Mouse (Mus musculus): Measurements from ENCODE around the gene Tagln2. TPM values are rescaled to one million over a fixed set of nuclear protein-coding genes. Genes with fewer than 3 reads are reported as not detected.
A peak's percentile ranks its signal among the peaks of the same experiment; 100 is the strongest.

Tagln2 gene
- polyA plus RNA-seq, 1 experiment from 2014 or later = 113 TPM

DNA sequence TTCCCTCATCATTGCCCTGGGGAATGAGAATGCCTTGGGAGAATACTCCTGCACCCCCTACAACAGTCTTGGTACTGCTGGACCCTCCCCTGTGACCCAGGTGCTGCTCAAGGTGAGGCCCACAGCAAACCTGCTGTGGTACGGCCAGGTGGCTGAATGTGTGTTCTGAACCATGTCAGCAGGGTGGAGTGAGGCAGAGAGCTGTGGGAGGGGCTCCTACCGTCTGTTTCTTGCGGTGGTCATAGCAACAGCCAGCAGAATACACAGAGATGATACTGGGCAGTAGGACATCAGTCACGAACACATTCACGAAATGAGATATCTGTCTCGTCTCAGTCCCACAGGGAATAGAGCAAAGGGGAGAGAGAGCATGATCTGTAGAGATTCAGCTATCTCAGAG, 6.3 kb upstream of the Tagln2 start:
- 33% methylated on average over 6 of the region's 6 CpGs for WGBS (ENCODE audit: insufficient replicate concordance)

GRCm38 (mm10) chr1:172496030-172496429, 3.8 kb upstream of the Tagln2 start:
- no peak overlapping the region for H3K4me3 ChIP-seq (ENCODE audit: low read depth, low read length)
- peaks cover 3% of the 10 kb centered on the region for H3K27me3 ChIP-seq (ENCODE audit: control insufficient read depth, insufficient read depth, low read depth, low read length)
- no peak overlapping the region for H3K9ac ChIP-seq (ENCODE audit: low read depth, low read length)
- H3K4me2 ChIP-seq (ENCODE audit: low read depth, low read length) = no peak overlapping the region
- WGBS (ENCODE audit: insufficient replicate concordance) = 75% methylated on average over 17 of the region's 17 CpGs
- peaks cover 6% of the 10 kb centered on the region; the same call in 1 of the 2 replicates for H3K4me1 ChIP-seq (ENCODE audit: control insufficient read depth, low read depth, low read length)
- H3K9me3 ChIP-seq (replicated peaks; ENCODE audit: control insufficient read depth, low read length) = no peaks in the 10 kb centered on the region
- H3K27ac ChIP-seq (ENCODE audit: low read length) = no peak overlapping the region
- no peaks in the 10 kb centered on the region for H3K36me3 ChIP-seq (ENCODE audit: control insufficient read depth, insufficient read depth)
- no peak for ATAC-seq (ENCODE audit: low read depth)

More for the DNA sequence above, 6.3 kb upstream of the Tagln2 start:
- Histone ChIP-seq H3K4me2 (ENCODE audit: low read depth, low read length) (no peak overlapping the region), H3K9me3 (replicated peaks; ENCODE audit: control insufficient read depth, low read length) (no peaks in the 10 kb centered on the region), H3K9ac (ENCODE audit: low read depth, low read length) (no peak overlapping the region), H3K4me3 (ENCODE audit: low read depth, low read length) (no peak overlapping the region), H3K27ac (ENCODE audit: low read length) (no peak overlapping the region), H3K4me1 (ENCODE audit: control insufficient read depth, low read depth, low read length) (peaks cover 3% of the 10 kb centered on the region; the same call in 1 of the 2 replicates), H3K27me3 (ENCODE audit: control insufficient read depth, insufficient read depth, low read depth, low read length) (no peaks in the 10 kb centered on the region), H3K36me3 (ENCODE audit: control insufficient read depth, insufficient read depth) (no peaks in the 10 kb centered on the region)
- ATAC-seq (ENCODE audit: low read depth) = no peak

DNA sequence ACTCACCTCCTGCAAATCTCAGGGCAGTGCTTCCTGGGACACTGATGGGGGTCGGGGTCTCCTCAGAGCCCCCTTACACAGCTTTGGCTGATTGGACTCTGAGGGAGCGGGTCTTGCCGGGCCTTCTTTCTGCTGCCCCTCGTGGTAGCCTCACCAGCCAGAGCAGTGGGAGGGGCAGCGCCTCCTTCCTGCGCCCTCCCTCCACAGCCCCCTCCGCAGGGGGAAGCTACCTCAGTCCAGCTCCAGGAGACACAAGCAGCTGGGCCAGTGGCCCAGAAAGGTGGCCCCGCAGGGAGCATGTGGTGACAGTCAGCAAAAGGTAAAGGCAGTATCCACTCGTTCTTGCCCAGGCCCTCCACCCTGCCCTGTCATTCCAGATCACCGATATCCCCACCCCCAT, 2.4 kb upstream of the Tagln2 start:
- WGBS (ENCODE audit: insufficient replicate concordance) = 36% methylated on average over 10 of the region's 10 CpGs
- peaks cover 4% of the 10 kb centered on the region for H3K27me3 ChIP-seq (ENCODE audit: control insufficient read depth, insufficient read depth, low read depth, low read length)
- H3K9me3 ChIP-seq (replicated peaks; ENCODE audit: control insufficient read depth, low read length) = no peaks in the 10 kb centered on the region
- no peak overlapping the region for H3K27ac ChIP-seq (ENCODE audit: low read length)
- no peak for ATAC-seq (ENCODE audit: low read depth)
- peaks cover 13% of the 10 kb centered on the region for H3K4me1 ChIP-seq (ENCODE audit: control insufficient read depth, low read depth, low read length)
- no peaks in the 10 kb centered on the region for H3K36me3 ChIP-seq (ENCODE audit: control insufficient read depth, insufficient read depth)
- H3K4me3 ChIP-seq (ENCODE audit: low read depth, low read length) = no peak overlapping the region
- H3K9ac ChIP-seq (ENCODE audit: low read depth, low read length) = no peak overlapping the region
- no peak overlapping the region for H3K4me2 ChIP-seq (ENCODE audit: low read depth, low read length)

- Histone ChIP-seq H3K9ac (ENCODE audit: low read depth, low read length) (peak overlapping the region; percentile 60), H3K4me1 (ENCODE audit: control insufficient read depth, low read depth, low read length) (peaks cover 27% of the 10 kb centered on the region), H3K36me3 (ENCODE audit: control insufficient read depth, insufficient read depth) (peaks cover 6% of the 10 kb centered on the region), H3K4me3 (ENCODE audit: low read depth, low read length) (peak overlapping the region; percentile 67), H3K9me3 (replicated peaks; ENCODE audit: control insufficient read depth, low read length) (no peaks in the 10 kb centered on the region), H3K27ac (ENCODE audit: low read length) (peak overlapping the region; percentile 77), H3K4me2 (ENCODE audit: low read depth, low read length) (peak overlapping the region; percentile 64), H3K27me3 (ENCODE audit: control insufficient read depth, insufficient read depth, low read depth, low read length) (peaks cover 4% of the 10 kb centered on the region)
- WGBS (ENCODE audit: insufficient replicate concordance) = under 1% methylated on average over 56 of the region's 56 CpGs
- peak; percentile 62 for ATAC-seq (ENCODE audit: low read depth)
Observed at GRCm38 (mm10) chr1:172500451-172501370, 864 bp downstream of the Tagln2 start.

DNA sequence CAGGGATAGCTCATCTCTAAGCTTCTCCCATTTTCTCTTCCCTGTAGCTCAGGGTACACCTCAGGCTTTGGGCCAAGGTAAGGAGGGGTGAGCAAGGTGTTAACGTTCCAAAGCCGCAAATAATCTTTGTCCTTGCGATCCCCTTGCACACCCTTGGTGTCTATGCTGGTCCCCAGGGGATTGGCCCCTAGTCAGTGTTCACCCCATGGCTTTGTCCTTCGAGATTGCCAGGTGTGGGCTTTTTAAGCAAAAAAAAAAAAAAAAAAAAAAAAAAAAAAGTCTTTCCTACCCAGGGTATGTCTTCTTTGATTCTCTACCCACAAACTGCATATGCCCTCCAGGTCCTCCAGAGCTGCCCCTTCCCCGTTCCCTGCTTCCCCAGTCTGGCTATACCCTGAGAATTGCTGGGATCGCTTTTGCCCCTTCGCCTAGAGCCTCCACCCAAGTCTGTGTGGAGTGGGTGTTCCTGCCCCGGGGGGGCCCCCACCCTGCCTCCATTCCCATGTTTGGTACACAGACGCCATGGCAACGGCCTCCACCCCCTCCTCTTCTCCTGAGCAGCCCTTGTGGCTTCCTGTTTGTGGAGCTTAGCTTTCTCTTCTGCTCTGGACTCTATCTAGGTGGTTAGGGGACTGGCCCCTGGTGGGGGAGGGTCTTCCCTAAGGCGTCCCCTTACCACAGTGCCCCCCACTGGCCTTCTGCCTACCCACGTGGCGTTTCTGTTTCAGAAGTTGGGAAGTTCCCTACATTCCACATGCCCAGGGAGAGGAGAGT, 1.7 kb downstream of the Tagln2 start:
- Histone ChIP-seq H3K4me2 (ENCODE audit: low read depth, low read length) (peak overlapping the region; percentile 64), H3K9ac (ENCODE audit: low read depth, low read length) (peak overlapping the region; percentile 60), H3K27me3 (ENCODE audit: control insufficient read depth, insufficient read depth, low read depth, low read length) (peaks cover 4% of the 10 kb centered on the region), H3K4me3 (ENCODE audit: low read depth, low read length) (peak overlapping the region; percentile 67), H3K4me1 (ENCODE audit: control insufficient read depth, low read depth, low read length) (peaks cover 27% of the 10 kb centered on the region), H3K27ac (ENCODE audit: low read length) (peak overlapping the region; percentile 77), H3K36me3 (ENCODE audit: control insufficient read depth, insufficient read depth) (peaks cover 6% of the 10 kb centered on the region), H3K9me3 (replicated peaks; ENCODE audit: control insufficient read depth, low read length) (no peaks in the 10 kb centered on the region)
- 1% methylated on average over 13 of the region's 13 CpGs for WGBS (ENCODE audit: insufficient replicate concordance)
- ATAC-seq (ENCODE audit: low read depth) = peak; percentile 14; the same call in 1 of the 2 replicates

DNA sequence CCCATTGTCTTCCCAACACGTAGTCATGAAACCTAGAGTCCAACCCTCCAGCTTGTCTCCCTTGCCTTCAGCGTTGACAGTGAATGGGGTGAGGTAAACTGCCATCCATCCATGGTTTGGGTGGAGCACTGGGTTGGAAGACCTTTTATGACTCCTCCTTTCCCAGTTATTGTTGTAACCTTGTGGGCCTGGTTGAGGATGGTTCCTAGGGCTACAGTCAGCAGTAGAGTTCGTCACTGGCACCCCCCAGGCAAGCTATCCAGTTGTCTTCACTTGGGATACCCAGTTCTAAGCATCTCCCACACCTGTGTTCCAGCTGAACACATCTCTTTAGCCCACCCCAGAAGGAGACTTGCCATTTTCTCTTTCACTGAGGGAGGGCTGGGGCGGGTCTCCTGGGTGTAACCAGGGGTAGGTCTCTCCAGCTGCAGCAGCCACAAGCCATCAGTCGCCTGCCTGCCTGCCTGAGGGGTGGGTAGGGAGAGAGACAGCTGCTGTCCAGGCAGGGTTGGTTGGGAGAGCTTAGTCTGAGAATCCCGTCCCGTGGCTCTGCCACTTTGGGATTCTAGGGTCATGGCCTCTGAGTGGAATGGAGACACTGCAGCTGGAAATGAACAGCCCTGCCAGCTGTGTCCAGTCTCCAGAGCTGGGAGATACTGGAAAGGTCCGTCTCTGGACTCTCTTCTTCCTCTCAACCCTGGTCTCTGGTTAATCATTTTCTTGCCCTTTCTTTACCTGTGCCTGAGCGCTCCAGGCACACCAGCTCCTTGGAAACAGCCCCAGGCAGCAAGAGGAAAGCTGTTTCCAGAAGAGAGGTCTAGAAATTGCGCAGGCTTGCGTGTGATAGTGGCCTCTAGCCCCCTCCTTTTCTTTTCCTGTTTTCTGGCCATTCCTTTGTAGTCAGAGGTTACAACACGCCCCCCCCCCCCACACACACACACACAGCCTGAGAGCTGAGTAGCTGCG, 2.6 kb downstream of the Tagln2 start:
- no peaks in the 10 kb centered on the region for H3K9me3 ChIP-seq (replicated peaks; ENCODE audit: control insufficient read depth, low read length)
- peak overlapping the region; percentile 64 for H3K4me2 ChIP-seq (ENCODE audit: low read depth, low read length)
- 15% methylated on average over 12 of the region's 13 CpGs for WGBS (ENCODE audit: insufficient replicate concordance)
- ATAC-seq (ENCODE audit: low read depth) = no peak
- H3K27ac ChIP-seq (ENCODE audit: low read length) = peak overlapping the region; percentile 77
- peak overlapping the region; percentile 19; the same call in 1 of the 2 replicates for H3K9ac ChIP-seq (ENCODE audit: low read depth, low read length)
- peaks cover 6% of the 10 kb centered on the region for H3K36me3 ChIP-seq (ENCODE audit: control insufficient read depth, insufficient read depth)
- H3K27me3 ChIP-seq (ENCODE audit: control insufficient read depth, insufficient read depth, low read depth, low read length) = peaks cover 4% of the 10 kb centered on the region
- H3K4me3 ChIP-seq (ENCODE audit: low read depth, low read length) = peak overlapping the region; percentile 67
- H3K4me1 ChIP-seq (ENCODE audit: control insufficient read depth, low read depth, low read length) = peaks cover 27% of the 10 kb centered on the region

DNA sequence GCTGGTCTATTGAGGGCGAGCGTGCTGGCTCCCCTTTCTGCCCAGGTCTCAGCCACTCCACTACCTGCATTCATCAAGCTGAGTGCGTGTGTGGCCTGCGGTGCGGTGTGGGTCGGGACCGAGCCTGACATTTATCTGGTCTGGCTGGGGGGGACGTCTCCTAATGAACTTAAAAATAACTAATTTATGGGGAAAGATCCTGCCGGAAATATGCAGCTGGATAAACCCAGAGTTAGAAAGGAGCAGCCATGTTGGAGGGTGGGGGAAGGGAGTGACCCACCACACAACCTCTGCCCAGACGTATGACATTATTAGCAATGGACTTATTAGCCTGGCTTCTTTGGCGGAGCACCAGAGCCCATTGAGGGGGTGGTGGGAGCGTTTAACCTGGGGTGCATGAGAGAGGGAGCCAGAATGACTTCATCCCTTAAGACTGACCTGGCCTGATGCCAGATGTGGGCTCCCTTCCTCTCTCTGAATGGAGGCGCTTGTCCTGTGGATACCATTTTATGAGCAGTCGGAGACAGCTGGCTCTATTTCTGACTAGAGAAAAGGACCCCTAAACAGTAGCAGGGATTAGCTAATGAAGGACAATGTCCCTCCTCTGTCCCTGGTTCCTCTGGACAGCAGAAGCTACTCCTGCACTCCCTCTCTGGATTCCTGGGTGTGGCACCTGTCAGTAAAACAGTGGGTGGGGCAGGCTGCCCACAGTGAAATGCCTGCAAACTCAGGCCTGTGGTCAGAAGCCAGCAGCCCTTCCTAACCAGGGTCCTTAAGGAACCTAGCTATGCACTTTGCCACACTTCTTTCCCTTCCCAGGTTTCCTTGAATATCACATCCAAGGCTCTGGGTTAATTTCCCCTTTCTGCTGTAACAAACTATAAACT, 3.5 kb downstream of the Tagln2 start:
- H3K9me3 ChIP-seq (replicated peaks; ENCODE audit: control insufficient read depth, low read length) = no peaks in the 10 kb centered on the region
- peak overlapping the region; percentile 64 for H3K4me2 ChIP-seq (ENCODE audit: low read depth, low read length)
- H3K9ac ChIP-seq (ENCODE audit: low read depth, low read length) = peak overlapping the region; percentile 19; the same call in 1 of the 2 replicates
- H3K27ac ChIP-seq (ENCODE audit: low read length) = peak overlapping the region; percentile 77
- peak overlapping the region; percentile 67 for H3K4me3 ChIP-seq (ENCODE audit: low read depth, low read length)
- peaks cover 6% of the 10 kb centered on the region for H3K36me3 ChIP-seq (ENCODE audit: control insufficient read depth, insufficient read depth)
- 32% methylated on average over 14 of the region's 14 CpGs for WGBS (ENCODE audit: insufficient replicate concordance)
- peaks cover 27% of the 10 kb centered on the region for H3K4me1 ChIP-seq (ENCODE audit: control insufficient read depth, low read depth, low read length)
- no peak for ATAC-seq (ENCODE audit: low read depth)
- peaks cover 4% of the 10 kb centered on the region for H3K27me3 ChIP-seq (ENCODE audit: control insufficient read depth, insufficient read depth, low read depth, low read length)
